Mouse (Mus musculus): ENCODE measurements at regions not wholly inside any gene's neighbourhood (a gene's known extent, or its start where the extent isn't known, plus 50 kb on each side); places are given as distances from the start of the nearest gene placed in this dataset.

- Histone ChIP-seq H3K27ac (ENCODE audit: low read length) (no peak overlapping the region), H3K36me3 (ENCODE audit: insufficient read depth, low read length) (no peaks in the 10 kb centered on the region), H3K4me3 (ENCODE audit: low read length) (no peak overlapping the region), H3K4me2 (replicated peaks; ENCODE audit: low read depth, low read length) (no peak overlapping the region), H3K9ac (replicated peaks; ENCODE audit: low read length) (no peak overlapping the region), H3K4me1 (ENCODE audit: insufficient read depth, low read length) (no peaks in the 10 kb centered on the region), H3K9me3 (ENCODE audit: low read length) (no peaks in the 10 kb centered on the region), H3K27me3 (ENCODE audit: insufficient read depth, low read length) (no peaks in the 10 kb centered on the region)
- ATAC-seq (ENCODE audit: low FRiP score, low TSS enrichment), result no peak
- WGBS, result 36% methylated on average over 1 of the region's 1 CpGs
Observed at GRCm38 (mm10) chr8:7489948-7490347, 1171.1 kb downstream of the Efnb2 start.

GRCm38 (mm10) chr8:7472153-7472796 lies 1188.8 kb downstream of the Efnb2 start:
- H3K27me3 ChIP-seq (ENCODE audit: insufficient read depth, low read length), result no peaks in the 10 kb centered on the region
- H3K9ac ChIP-seq (replicated peaks; ENCODE audit: low read length), result no peak overlapping the region
- H3K27ac ChIP-seq (ENCODE audit: low read length), result no peak overlapping the region
- WGBS, result 52% methylated on average over 7 of the region's 7 CpGs
- no peak for ATAC-seq (ENCODE audit: low FRiP score, low TSS enrichment)
- no peak overlapping the region for H3K4me2 ChIP-seq (replicated peaks; ENCODE audit: low read depth, low read length)
- no peaks in the 10 kb centered on the region for H3K4me1 ChIP-seq (ENCODE audit: insufficient read depth, low read length)
- H3K9me3 ChIP-seq (ENCODE audit: low read length), result no peaks in the 10 kb centered on the region
- no peak overlapping the region for H3K4me3 ChIP-seq (ENCODE audit: low read length)
- no peaks in the 10 kb centered on the region for H3K36me3 ChIP-seq (ENCODE audit: insufficient read depth, low read length)

GRCm38 (mm10) chr8:7469261-7469660 lies 1191.8 kb downstream of the Efnb2 start:
- 85% methylated on average over 4 of the region's 4 CpGs for WGBS
- Histone ChIP-seq H3K27me3 (ENCODE audit: insufficient read depth, low read length) (no peaks in the 10 kb centered on the region), H3K9me3 (ENCODE audit: low read length) (no peaks in the 10 kb centered on the region), H3K9ac (replicated peaks; ENCODE audit: low read length) (no peak overlapping the region), H3K4me3 (ENCODE audit: low read length) (no peak overlapping the region), H3K36me3 (ENCODE audit: insufficient read depth, low read length) (no peaks in the 10 kb centered on the region), H3K27ac (ENCODE audit: low read length) (no peak overlapping the region), H3K4me1 (ENCODE audit: insufficient read depth, low read length) (no peaks in the 10 kb centered on the region), H3K4me2 (replicated peaks; ENCODE audit: low read depth, low read length) (no peak overlapping the region)
- no peak for ATAC-seq (ENCODE audit: low FRiP score, low TSS enrichment)

- no peaks in the 10 kb centered on the region for H3K27me3 ChIP-seq (ENCODE audit: insufficient read depth, low read length)
Observed at GRCm38 (mm10) chr8:7462798-7463197, 1198.2 kb downstream of the Efnb2 start.

GRCm38 (mm10) chr8:7449361-7449760 lies 1211.7 kb downstream of the Efnb2 start:
- Histone ChIP-seq H3K4me2 (replicated peaks; ENCODE audit: low read depth, low read length) (no peak overlapping the region), H3K9me3 (ENCODE audit: low read length) (no peaks in the 10 kb centered on the region), H3K4me1 (ENCODE audit: insufficient read depth, low read length) (no peaks in the 10 kb centered on the region), H3K4me3 (ENCODE audit: low read length) (no peak overlapping the region), H3K9ac (replicated peaks; ENCODE audit: low read length) (no peak overlapping the region), H3K27me3 (ENCODE audit: insufficient read depth, low read length) (no peaks in the 10 kb centered on the region), H3K27ac (ENCODE audit: low read length) (no peak overlapping the region), H3K36me3 (ENCODE audit: insufficient read depth, low read length) (no peaks in the 10 kb centered on the region)
- ATAC-seq (ENCODE audit: low FRiP score, low TSS enrichment), result no peak

More at GRCm38 (mm10) chr8:7462798-7463197, 1198.2 kb downstream of the Efnb2 start:
- Histone ChIP-seq H3K27ac (ENCODE audit: low read length) (no peak overlapping the region), H3K4me3 (ENCODE audit: low read length) (no peak overlapping the region), H3K36me3 (ENCODE audit: insufficient read depth, low read length) (no peaks in the 10 kb centered on the region), H3K4me2 (replicated peaks; ENCODE audit: low read depth, low read length) (no peak overlapping the region), H3K9ac (replicated peaks; ENCODE audit: low read length) (no peak overlapping the region), H3K4me1 (ENCODE audit: insufficient read depth, low read length) (no peaks in the 10 kb centered on the region), H3K9me3 (ENCODE audit: low read length) (no peaks in the 10 kb centered on the region)
- WGBS, result 80% methylated on average over 1 of the region's 1 CpGs
- ATAC-seq (ENCODE audit: low FRiP score, low TSS enrichment), result no peak

- no peaks in the 10 kb centered on the region for H3K4me1 ChIP-seq (ENCODE audit: insufficient read depth, low read length)
- H3K4me3 ChIP-seq (ENCODE audit: low read length), result no peak overlapping the region
- no peak for ATAC-seq (ENCODE audit: low FRiP score, low TSS enrichment)
- no peak overlapping the region for H3K4me2 ChIP-seq (replicated peaks; ENCODE audit: low read depth, low read length)
- H3K27me3 ChIP-seq (ENCODE audit: insufficient read depth, low read length), result no peaks in the 10 kb centered on the region
- 18% methylated on average over 1 of the region's 1 CpGs for WGBS
- no peak overlapping the region for H3K9ac ChIP-seq (replicated peaks; ENCODE audit: low read length)
- no peaks in the 10 kb centered on the region for H3K36me3 ChIP-seq (ENCODE audit: insufficient read depth, low read length)
- no peak overlapping the region for H3K27ac ChIP-seq (ENCODE audit: low read length)
- H3K9me3 ChIP-seq (ENCODE audit: low read length), result no peaks in the 10 kb centered on the region
Observed at GRCm38 (mm10) chr8:7447026-7447425, 1214.0 kb downstream of the Efnb2 start.

- Histone ChIP-seq H3K27ac (ENCODE audit: low read length) (no peak overlapping the region), H3K4me3 (ENCODE audit: low read length) (no peak overlapping the region), H3K4me1 (ENCODE audit: insufficient read depth, low read length) (0 out of 2 replicates have a peak, but pooled peaks cover 4% of the 10 kb centered on the region), H3K4me2 (replicated peaks; ENCODE audit: low read depth, low read length) (no peak overlapping the region), H3K9me3 (ENCODE audit: low read length) (no peaks in the 10 kb centered on the region), H3K27me3 (ENCODE audit: insufficient read depth, low read length) (no peaks in the 10 kb centered on the region), H3K9ac (replicated peaks; ENCODE audit: low read length) (no peak overlapping the region), H3K36me3 (ENCODE audit: insufficient read depth, low read length) (no peaks in the 10 kb centered on the region)
- no peak for ATAC-seq (ENCODE audit: low FRiP score, low TSS enrichment)
Observed at GRCm38 (mm10) chr8:7440829-7441228, 1220.2 kb downstream of the Efnb2 start.

GRCm38 (mm10) chr8:7440278-7440684 lies 1220.8 kb downstream of the Efnb2 start:
- peak overlapping the region; percentile 26 for H3K4me2 ChIP-seq (replicated peaks; ENCODE audit: low read depth, low read length)
- 8% methylated on average over 4 of the region's 4 CpGs for WGBS

GRCm38 (mm10) chr8:7439869-7440268 lies 1221.2 kb downstream of the Efnb2 start:
- H3K9ac ChIP-seq (replicated peaks; ENCODE audit: low read length), result no peak overlapping the region
- peak overlapping the region; percentile 26 for H3K4me2 ChIP-seq (replicated peaks; ENCODE audit: low read depth, low read length)

More at GRCm38 (mm10) chr8:7440278-7440684, 1220.8 kb downstream of the Efnb2 start:
- peak; percentile 89; the same call in 1 of the 2 replicates for ATAC-seq (ENCODE audit: low FRiP score, low TSS enrichment)
- no peak overlapping the region for H3K9ac ChIP-seq (replicated peaks; ENCODE audit: low read length)
- no peaks in the 10 kb centered on the region for H3K27me3 ChIP-seq (ENCODE audit: insufficient read depth, low read length)
- no peaks in the 10 kb centered on the region for H3K36me3 ChIP-seq (ENCODE audit: insufficient read depth, low read length)
- no peaks in the 10 kb centered on the region for H3K9me3 ChIP-seq (ENCODE audit: low read length)
- no peak overlapping the region for H3K4me3 ChIP-seq (ENCODE audit: low read length)
- 0 out of 2 replicates have a peak, but pooled peaks cover 4% of the 10 kb centered on the region for H3K4me1 ChIP-seq (ENCODE audit: insufficient read depth, low read length)
- H3K27ac ChIP-seq (ENCODE audit: low read length), result no peak overlapping the region

GRCm38 (mm10) chr8:7430482-7430881 lies 1230.6 kb downstream of the Efnb2 start:
- Histone ChIP-seq H3K4me1 (ENCODE audit: insufficient read depth, low read length) (no peaks in the 10 kb centered on the region), H3K27ac (ENCODE audit: low read length) (no peak overlapping the region), H3K4me2 (replicated peaks; ENCODE audit: low read depth, low read length) (no peak overlapping the region), H3K9ac (replicated peaks; ENCODE audit: low read length) (no peak overlapping the region), H3K9me3 (ENCODE audit: low read length) (no peaks in the 10 kb centered on the region), H3K27me3 (ENCODE audit: insufficient read depth, low read length) (no peaks in the 10 kb centered on the region), H3K4me3 (ENCODE audit: low read length) (no peak overlapping the region), H3K36me3 (ENCODE audit: insufficient read depth, low read length) (no peaks in the 10 kb centered on the region)
- no peak for ATAC-seq (ENCODE audit: low FRiP score, low TSS enrichment)

More at GRCm38 (mm10) chr8:7439869-7440268, 1221.2 kb downstream of the Efnb2 start:
- ATAC-seq (ENCODE audit: low FRiP score, low TSS enrichment), result no peak
- 36% methylated on average over 3 of the region's 3 CpGs for WGBS
- no peaks in the 10 kb centered on the region for H3K27me3 ChIP-seq (ENCODE audit: insufficient read depth, low read length)
- H3K4me1 ChIP-seq (ENCODE audit: insufficient read depth, low read length), result 0 out of 2 replicates have a peak, but pooled peaks cover 4% of the 10 kb centered on the region
- no peak overlapping the region for H3K4me3 ChIP-seq (ENCODE audit: low read length)
- H3K36me3 ChIP-seq (ENCODE audit: insufficient read depth, low read length), result no peaks in the 10 kb centered on the region
- no peaks in the 10 kb centered on the region for H3K9me3 ChIP-seq (ENCODE audit: low read length)
- no peak overlapping the region for H3K27ac ChIP-seq (ENCODE audit: low read length)

All from kidney, embryonic 16.5 days (tissue).